Mouse (Mus musculus) CD4-positive naive resting alpha-beta T cell, adult 76 days (primary cell): Measurements from ENCODE around the gene Adamts16. TPM values are rescaled to one million over a fixed set of nuclear protein-coding genes. Genes with fewer than 3 reads are reported as not detected.

ENCODE experiments used
- total RNA-seq: library from RNA; stranded (reverse); gene quantifications from one replicate; pipeline ENCODE4 v1.2.4, GENCODE M21; 2023

Adamts16 gene
- not detected for total RNA-seq

DNA sequence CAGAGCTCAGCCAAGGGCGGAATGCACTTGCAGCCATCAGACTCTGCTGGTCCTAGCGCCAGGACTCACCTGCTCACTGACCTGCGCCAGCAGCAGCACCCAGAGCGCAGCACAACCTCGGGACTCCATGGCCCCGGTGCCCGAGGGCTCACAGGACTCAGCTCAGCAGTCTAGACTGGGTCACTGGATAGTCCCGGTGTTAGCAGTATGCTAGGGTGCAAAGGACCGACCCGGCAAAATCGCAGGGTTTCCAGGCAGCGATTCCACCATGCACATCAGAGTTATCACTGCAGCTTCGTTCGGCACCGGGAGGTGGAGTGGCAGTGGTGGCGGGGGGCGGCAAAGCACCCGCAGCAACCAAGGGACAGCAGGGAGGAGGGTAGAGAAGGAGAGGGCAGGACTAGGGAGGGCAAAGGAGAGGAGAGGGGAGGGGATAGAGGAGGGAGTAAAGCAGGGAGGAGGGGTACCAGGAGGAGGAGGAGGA lies at the start of gene Adamts16:
Gene Adamts16 (minus strand): TSS at position 391 of the 484 bp plus-strand sequence.

Other genes with a start within 250 kb of the Adamts16 start
- gene Ice1, start 204.2 kb downstream of the Adamts16 start, total RNA-seq: 71.3 TPM